Mouse (Mus musculus) limb, embryonic 15.5 days (tissue): ENCODE data around the gene Nrp2. TPM values are rescaled to one million over a fixed set of nuclear protein-coding genes. Genes with fewer than 3 reads are reported as not detected.
A peak's percentile ranks its signal among the peaks of the same experiment; 100 is the strongest.

Source experiments
- ATAC-seq: fragments of 200-750 bp; cut with Nextera tagmentation; 2 replicates; pipeline ENCODE4 v1.8.0; 2017; ENCODE audit warnings: low read depth, moderate TSS enrichment; ENCODE audit not compliant: insufficient number of reproducible peaks, low FRiP score, low TSS enrichment
- H3K27ac ChIP-seq: fragments of 300-500 bp; sonication (generic); 2 replicates; pipeline ENCODE4 v1.5.1; 2015; ENCODE audit warnings: moderate library complexity, mild to moderate bottlenecking, inconsistent platforms
- H3K27me3 ChIP-seq: fragments of 300-500 bp; sonication (generic); 2 replicates; pipeline ENCODE4 v1.6.1; 2015; ENCODE audit warnings: inconsistent platforms
- H3K36me3 ChIP-seq: fragments of 300-500 bp; sonication (generic); 2 replicates; pipeline ENCODE4 v1.6.1; 2015; ENCODE audit warnings: inconsistent platforms
- H3K4me1 ChIP-seq: fragments of 300-500 bp; sonication (generic); 2 replicates; pipeline ENCODE4 v1.6.1; 2015; ENCODE audit warnings: inconsistent platforms
- H3K4me2 ChIP-seq: fragments of 300-500 bp; sonication (generic); 2 replicates; pipeline ENCODE4 v1.6.1; 2015; ENCODE audit warnings: mild to moderate bottlenecking, inconsistent platforms
- H3K4me3 ChIP-seq: fragments of 300-500 bp; sonication (generic); 2 replicates; pipeline ENCODE4 v1.5.1; 2015; ENCODE audit warnings: mild to moderate bottlenecking, inconsistent platforms
- H3K9ac ChIP-seq: fragments of 300-500 bp; sonication (generic); 2 replicates; pipeline ENCODE4 v1.6.1; 2015; ENCODE audit warnings: inconsistent platforms
- H3K9me3 ChIP-seq: fragments of 300-500 bp; sonication (generic); 2 replicates; pipeline ENCODE4 v1.6.1; 2016; ENCODE audit warnings: inconsistent platforms
- WGBS: fragments of 180-500 bp; shearing (Covaris S2); methylation state at CpG from one replicate; pipeline ENCODE4 v1.1.7; 2015; 5-methylcytosine and 5-hydroxymethylcytosine counted together
- polyA plus RNA-seq: library from polyadenylated mRNA; unstranded; fragments of >200 nt; fragmentation: Nextera tagmentation; extraction: Ambion mirVana; gene quantifications from 2 replicates; pipeline ENCODE4 v1.2.1, GENCODE M21; 2015

Nrp2 gene
- polyA plus RNA-seq, 1 experiment from 2014 or later: 33.6 TPM

DNA sequence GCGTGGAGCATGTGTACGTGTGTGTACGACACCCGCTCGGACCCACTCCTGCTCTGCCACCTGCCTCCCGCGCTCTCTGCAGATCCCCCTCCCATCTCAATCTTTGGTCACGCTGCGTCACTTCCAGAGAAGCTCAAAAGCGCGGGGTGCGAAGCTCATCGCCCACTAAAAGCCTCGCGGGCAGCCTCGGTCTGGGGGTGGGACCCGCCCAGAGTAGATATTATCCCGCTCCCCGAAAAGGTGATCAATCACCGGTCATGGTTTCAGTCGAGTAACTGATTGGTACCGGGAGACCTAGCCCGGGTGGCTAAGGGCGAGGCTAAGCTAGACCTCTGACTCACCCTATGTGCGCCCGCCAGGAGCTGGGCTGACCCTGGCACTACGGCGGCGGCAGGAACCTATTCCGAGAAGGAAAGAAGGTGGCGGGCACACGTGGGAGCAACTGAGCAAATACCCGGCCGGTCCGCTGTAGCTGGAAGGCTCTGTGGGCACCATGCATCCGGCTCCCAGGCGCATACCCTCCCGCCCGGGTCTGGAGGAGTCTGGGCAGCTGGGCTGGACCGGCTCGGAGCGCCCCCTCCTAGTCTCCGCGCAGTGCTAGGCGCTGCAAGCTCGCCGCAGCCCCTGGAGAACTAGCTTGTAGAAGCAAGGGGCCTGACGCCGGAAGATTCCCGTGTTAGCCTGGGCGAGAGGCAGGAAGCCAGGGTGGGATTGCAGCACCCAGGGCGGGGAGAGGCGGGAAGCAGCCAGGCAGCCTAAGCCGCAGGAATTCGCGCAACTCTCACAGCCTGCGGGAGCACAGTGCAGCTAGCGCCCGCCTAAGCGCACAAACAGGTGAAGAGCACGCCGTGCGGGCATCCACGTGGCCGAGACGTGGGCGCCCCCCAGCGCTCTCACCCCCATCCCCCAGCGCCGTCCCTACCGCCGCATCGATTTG lies 3.3 kb downstream of the Nrp2 start:
- peaks cover 62% of the 10 kb centered on the region for H3K4me1 ChIP-seq
- peak overlapping the region; percentile 97 for H3K4me2 ChIP-seq
- peak overlapping the region; percentile 86 for H3K27ac ChIP-seq
- H3K4me3 ChIP-seq: peak overlapping the region; percentile 64
- no peaks in the 10 kb centered on the region for H3K36me3 ChIP-seq
- no peaks in the 10 kb centered on the region for H3K9me3 ChIP-seq
- ATAC-seq: peak; percentile 62
- H3K9ac ChIP-seq: peak overlapping the region; percentile 69
- under 1% methylated on average over 71 of the region's 73 CpGs for WGBS
- H3K27me3 ChIP-seq: peaks cover 23% of the 10 kb centered on the region

DNA sequence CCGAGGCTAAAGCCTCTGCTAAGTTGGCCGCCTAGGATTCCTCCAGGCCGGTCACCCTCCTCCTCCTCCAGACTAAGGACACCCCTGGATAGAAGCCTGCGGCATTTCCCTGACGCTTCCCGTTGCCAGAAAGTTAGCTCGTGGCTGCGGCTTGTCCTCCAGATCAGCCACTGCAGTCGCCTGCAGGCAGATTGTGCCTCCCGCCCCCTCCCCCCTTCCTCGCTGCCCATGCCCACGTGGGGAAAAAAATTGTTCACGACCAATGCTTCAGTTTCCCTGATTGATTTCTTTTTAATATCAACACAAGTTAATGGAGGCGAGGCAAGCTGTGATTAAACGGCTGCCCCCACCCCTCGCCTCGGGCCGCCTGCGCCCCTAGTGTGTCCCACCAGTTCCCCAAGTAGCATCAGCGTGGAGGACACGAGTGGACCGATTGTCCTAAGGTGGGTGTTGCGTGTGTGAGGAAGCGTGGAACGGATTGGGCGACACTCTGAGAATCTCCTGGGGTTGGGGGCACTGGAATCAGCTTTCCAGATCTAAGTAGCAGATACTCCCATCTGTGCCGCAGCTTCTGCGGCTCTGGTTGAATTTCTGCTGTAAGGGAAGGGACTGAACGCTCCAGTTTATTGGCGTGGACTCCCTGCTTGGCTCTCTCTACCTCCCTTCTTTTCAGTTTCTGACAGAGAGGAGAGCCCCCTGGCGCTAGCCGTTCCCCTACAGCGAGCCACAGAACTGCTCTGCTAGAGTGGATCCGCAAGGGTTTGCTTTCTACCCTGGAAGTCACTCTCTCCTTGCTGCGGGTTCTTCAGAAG lies 4.2 kb downstream of the Nrp2 start:
- Histone ChIP-seq H3K27ac (peak overlapping the region; percentile 86), H3K4me1 (peaks cover 61% of the 10 kb centered on the region), H3K36me3 (no peaks in the 10 kb centered on the region), H3K4me2 (peak overlapping the region; percentile 97), H3K27me3 (peaks cover 14% of the 10 kb centered on the region), H3K4me3 (peak overlapping the region; percentile 64), H3K9me3 (no peaks in the 10 kb centered on the region), H3K9ac (peak overlapping the region; percentile 69)
- ATAC-seq: no peak; the same call in 1 of the 2 replicates
- WGBS: 2% methylated on average over 35 of the region's 35 CpGs

DNA sequence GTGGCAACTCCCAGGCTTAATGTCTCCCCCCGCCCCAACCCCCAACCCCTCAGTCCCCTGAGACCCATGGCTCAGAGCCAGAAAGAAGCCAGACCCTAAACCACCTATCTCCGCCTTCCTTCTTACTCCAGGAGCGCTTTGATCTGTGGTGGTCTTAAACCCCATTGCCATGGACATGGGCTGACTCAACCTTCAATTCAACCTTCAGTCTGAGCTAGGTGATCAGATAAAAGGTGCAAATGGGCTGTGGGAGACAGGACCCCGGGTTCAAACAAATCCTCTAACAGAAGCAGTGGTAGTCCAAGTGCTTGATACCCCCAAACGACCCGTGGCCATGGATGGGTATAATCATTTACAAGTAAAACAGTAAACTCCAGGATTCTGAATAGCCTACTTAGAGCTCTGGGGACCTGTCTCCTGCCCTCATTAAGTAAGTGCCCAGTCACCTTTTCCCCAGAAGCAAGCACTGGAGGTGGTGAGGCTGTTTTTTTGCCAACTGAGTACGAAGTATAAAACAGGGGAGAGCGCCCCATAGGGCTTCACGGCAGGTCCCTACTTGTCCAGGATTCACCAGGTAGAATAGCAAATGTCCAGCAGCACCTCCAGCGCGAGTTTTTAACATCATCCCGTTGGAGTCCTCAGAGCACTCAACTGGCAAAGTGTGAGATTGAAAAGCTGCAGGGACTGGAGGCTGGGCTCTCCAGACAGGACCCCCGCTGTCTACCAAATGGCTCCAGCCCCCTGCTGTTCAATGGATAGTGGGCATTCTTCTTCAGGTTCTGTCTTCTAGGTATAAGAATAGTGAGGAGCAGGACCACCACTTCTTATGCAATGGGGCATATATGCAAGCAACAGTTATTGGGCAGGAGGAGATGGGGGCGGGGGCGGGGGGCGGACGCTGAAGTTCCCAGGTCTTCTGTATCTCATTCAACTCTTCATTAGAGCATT lies 5.1 kb downstream of the Nrp2 start:
- Histone ChIP-seq H3K4me2 (peak overlapping the region; percentile 97), H3K36me3 (no peaks in the 10 kb centered on the region), H3K9ac (0 out of 2 replicates have a peak overlapping the region, but pooled peaks have one; percentile 69), H3K27ac (no peak overlapping the region), H3K4me1 (peaks cover 61% of the 10 kb centered on the region), H3K4me3 (peak overlapping the region; percentile 64), H3K27me3 (peaks cover 8% of the 10 kb centered on the region; the same call in 1 of the 2 replicates), H3K9me3 (no peaks in the 10 kb centered on the region)
- 22% methylated on average over 17 of the region's 17 CpGs for WGBS
- no peak for ATAC-seq

DNA sequence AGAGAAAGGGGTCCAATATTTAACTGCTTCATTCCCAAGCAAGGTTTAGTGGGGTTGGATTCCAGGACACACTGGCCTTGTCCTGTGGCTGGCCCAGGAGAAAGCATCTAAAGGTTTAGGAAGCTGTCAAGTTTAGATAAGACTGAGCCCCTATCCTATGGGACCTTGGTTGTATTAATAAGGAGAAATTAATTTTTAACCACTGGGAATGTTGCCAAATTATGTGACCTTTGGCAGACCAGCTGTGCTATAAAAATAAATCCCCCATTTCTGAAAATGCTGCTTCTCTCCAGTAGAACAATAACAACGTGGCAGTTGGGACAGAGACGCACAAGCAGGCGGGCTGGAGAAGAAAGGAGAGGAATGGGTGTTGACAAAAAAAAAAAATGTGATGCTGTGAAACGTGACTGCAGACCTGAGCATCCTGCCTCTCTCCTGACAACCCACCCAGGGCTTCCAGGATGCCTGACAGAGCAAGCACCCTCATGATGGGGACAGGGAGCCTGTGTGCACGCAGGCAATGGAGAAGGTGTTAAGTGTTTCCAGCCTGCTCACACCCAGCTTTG lies 6.8 kb downstream of the Nrp2 start:
- Histone ChIP-seq H3K36me3 (no peaks in the 10 kb centered on the region), H3K9ac (no peak overlapping the region), H3K27ac (no peak overlapping the region), H3K27me3 (peaks cover 8% of the 10 kb centered on the region; the same call in 1 of the 2 replicates), H3K4me3 (no peak overlapping the region), H3K4me2 (no peak overlapping the region), H3K9me3 (no peaks in the 10 kb centered on the region), H3K4me1 (peaks cover 61% of the 10 kb centered on the region)
- 35% methylated on average over 5 of the region's 5 CpGs for WGBS
- ATAC-seq: no peak

DNA sequence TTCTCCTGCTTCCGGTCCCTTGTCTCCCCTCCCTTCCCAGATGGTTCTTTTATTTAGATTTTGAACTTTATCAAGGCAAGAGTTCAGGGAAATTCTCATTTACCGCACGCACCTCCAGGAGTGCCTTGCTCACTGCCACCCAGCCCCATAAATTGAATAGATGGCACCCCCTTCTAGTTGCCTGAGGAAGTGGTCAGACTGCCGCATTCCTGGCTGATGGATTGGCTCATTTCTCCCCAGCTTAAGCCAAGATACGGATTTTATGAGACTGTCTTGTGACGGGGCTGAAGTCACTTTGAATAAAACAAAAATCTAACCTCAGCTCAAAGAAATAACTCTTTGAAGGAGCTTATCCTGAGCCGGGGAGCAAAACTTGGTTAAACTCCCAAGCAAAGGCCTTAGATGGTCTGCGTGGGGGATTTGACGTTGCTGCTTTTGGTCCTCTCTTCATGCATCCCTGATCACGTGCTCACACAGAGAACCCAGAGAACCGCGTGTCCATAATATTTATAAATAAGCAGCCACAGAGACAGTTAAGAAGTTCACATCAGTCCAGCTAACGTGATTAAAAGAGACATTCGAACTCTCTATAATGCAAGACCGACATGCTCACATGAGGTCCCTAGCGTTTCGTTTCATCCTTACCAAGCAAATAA lies 10.1 kb downstream of the Nrp2 start:
- H3K27ac ChIP-seq: no peak overlapping the region
- no peaks in the 10 kb centered on the region for H3K9me3 ChIP-seq
- H3K4me3 ChIP-seq: no peak overlapping the region
- peaks cover 43% of the 10 kb centered on the region for H3K4me1 ChIP-seq
- no peak for ATAC-seq
- WGBS: 58% methylated on average over 17 of the region's 17 CpGs
- no peaks in the 10 kb centered on the region for H3K36me3 ChIP-seq
- no peak overlapping the region for H3K9ac ChIP-seq
- H3K4me2 ChIP-seq: no peak overlapping the region
- H3K27me3 ChIP-seq: no peaks in the 10 kb centered on the region

DNA sequence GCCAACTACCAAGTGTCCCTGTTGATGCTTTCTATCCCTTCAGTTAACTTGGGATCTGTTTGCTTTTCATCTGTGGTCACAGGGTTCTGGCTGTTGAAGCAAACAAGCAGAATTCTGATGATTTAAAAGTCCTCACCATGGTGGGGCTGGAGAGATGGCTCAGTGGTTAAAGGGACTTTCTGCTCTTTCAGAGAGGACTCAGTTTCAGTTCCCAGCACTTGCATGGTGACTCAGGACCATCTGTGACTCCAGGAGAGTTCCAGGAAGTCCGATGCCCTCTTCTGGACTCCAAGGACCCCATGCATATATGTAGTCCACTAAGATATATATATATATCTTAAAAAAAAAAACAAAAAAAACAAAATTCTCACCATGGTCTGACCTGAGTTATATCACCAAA lies 11.9 kb downstream of the Nrp2 start:
- Histone ChIP-seq H3K4me1 (peaks cover 35% of the 10 kb centered on the region), H3K4me3 (no peak overlapping the region), H3K36me3 (peaks cover 4% of the 10 kb centered on the region; the same call in 1 of the 2 replicates), H3K9me3 (no peaks in the 10 kb centered on the region), H3K27ac (no peak overlapping the region), H3K4me2 (no peak overlapping the region), H3K27me3 (no peaks in the 10 kb centered on the region), H3K9ac (no peak overlapping the region)
- ATAC-seq: no peak
- WGBS: 85% methylated on average over 1 of the region's 1 CpGs

DNA sequence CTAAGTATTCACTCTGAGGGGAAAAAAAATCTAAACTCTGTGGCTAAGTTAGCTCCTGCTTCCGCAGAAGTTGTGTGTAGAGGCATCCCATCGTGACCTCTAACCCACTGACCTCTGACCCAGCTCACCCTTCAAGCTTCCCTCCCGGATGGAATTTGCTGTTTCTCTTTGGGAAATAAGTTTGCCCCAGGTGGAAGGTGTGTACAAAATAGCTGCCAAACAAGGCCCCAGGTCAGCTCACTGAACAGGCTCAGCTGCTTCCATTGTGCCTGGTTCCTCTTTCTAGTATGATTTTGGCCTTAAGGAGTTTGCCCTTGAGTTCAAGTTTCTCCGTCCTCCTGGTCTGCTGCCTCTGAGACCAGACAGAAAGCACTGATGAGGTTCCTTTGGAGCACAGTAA lies 12.6 kb downstream of the Nrp2 start:
- H3K27ac ChIP-seq: no peak overlapping the region
- no peak overlapping the region for H3K4me2 ChIP-seq
- no peaks in the 10 kb centered on the region for H3K27me3 ChIP-seq
- H3K36me3 ChIP-seq: peaks cover 4% of the 10 kb centered on the region; the same call in 1 of the 2 replicates
- H3K4me1 ChIP-seq: peaks cover 32% of the 10 kb centered on the region
- 53% methylated on average over 4 of the region's 4 CpGs for WGBS
- no peaks in the 10 kb centered on the region for H3K9me3 ChIP-seq
- ATAC-seq: no peak
- no peak overlapping the region for H3K4me3 ChIP-seq
- H3K9ac ChIP-seq: no peak overlapping the region

DNA sequence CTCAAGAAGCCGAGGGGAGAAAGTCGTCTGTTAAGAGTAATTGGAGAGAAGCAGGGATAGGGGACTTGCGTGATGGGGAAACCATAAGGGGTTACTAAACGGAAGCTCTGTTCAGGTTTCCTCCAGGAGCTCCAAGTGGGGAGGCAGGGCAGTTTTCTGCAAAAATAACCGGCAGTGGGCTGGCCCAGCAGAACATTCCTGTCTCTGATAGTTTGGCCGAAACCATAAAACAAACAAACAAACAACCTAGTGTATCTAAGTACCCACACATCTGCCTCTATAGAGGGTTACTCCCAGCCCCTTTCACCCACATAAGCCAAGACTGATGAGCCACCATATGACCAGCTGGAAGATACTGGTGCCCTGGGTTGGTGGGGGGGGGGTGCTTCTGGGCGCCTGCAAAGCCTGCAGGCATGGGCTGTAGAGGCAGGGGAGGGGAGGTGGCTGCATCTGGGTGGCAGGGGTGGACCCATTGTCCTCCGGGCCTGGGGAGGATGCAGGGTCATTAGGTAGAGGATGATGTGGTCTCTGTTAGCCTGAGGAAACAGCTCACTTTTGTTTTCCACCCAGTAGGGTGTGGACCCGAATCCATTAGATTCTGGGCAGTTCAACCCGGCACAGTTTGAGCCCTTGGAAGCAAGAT lies 13.9 kb downstream of the Nrp2 start:
- no peak overlapping the region for H3K4me3 ChIP-seq
- H3K4me2 ChIP-seq: no peak overlapping the region
- no peak for ATAC-seq
- peaks cover 34% of the 10 kb centered on the region for H3K4me1 ChIP-seq
- H3K27ac ChIP-seq: no peak overlapping the region
- H3K27me3 ChIP-seq: no peaks in the 10 kb centered on the region
- H3K36me3 ChIP-seq: peaks cover 4% of the 10 kb centered on the region; the same call in 1 of the 2 replicates
- WGBS: 34% methylated on average over 10 of the region's 10 CpGs
- H3K9ac ChIP-seq: no peak overlapping the region
- H3K9me3 ChIP-seq: no peaks in the 10 kb centered on the region

DNA sequence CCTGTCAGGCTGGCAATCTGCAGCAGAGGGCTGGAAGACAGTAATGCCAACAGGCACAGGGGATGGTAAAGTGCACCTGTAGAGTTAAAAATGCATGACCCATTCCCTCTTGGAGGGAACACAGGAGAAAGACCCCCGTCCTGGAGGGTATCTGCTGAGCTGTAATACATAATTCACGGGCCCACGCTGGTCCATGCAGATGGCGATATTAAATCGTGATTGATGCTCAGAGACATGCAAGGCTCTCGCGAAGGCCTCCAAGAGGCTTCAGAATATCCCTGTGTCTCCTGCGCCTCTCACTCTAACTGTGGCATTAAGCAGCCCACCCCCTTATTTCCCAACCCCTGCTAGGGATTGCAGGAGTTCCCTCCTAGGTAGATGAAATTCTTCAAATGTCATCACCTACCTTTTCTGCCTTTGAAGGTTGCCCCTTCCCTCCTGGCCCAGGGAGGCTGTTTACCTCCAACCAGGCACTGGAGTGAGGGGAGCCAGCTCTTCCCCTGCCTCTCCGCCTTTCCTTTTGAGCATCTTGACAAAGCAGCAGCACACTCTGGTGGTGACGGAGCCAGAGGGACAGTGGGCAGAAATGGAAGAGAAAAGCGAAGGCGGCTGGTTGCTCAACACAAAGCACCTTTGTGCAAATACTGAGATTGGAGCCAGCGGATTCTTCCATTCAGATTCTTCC lies 14.6 kb downstream of the Nrp2 start:
- ATAC-seq: no peak
- 65% methylated on average over 13 of the region's 13 CpGs for WGBS
- no peak overlapping the region for H3K9ac ChIP-seq
- H3K4me3 ChIP-seq: no peak overlapping the region
- peaks cover 32% of the 10 kb centered on the region for H3K4me1 ChIP-seq
- H3K27me3 ChIP-seq: no peaks in the 10 kb centered on the region
- H3K9me3 ChIP-seq: no peaks in the 10 kb centered on the region
- H3K27ac ChIP-seq: no peak overlapping the region
- H3K36me3 ChIP-seq: peaks cover 4% of the 10 kb centered on the region; the same call in 1 of the 2 replicates
- H3K4me2 ChIP-seq: no peak overlapping the region

DNA sequence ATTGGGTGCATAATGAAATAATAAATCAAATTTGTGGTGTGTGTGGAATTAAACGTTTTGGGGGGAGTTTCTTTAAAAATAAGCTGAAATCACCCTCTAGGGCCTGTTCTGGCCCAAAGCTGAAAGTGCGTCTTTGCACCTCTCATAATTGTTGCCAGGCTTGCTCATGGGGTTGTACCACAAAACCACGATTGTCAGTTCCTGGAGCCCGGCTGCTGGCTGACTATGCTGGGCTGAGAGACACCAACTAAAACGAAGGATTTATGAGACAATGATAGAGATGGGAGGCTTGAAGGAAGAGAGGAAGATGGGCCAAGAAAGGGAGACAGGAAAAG lies 15.1 kb downstream of the Nrp2 start:
- Histone ChIP-seq H3K27ac (no peak overlapping the region), H3K9me3 (no peaks in the 10 kb centered on the region), H3K4me1 (peaks cover 27% of the 10 kb centered on the region), H3K27me3 (no peaks in the 10 kb centered on the region), H3K4me2 (no peak overlapping the region), H3K36me3 (peaks cover 6% of the 10 kb centered on the region), H3K9ac (no peak overlapping the region), H3K4me3 (no peak overlapping the region)
- ATAC-seq: no peak
- WGBS: 36% methylated on average over 5 of the region's 5 CpGs
